Mouse (Mus musculus) heart, embryonic 13.5 days (tissue): Measurements from ENCODE around the gene Psme2b. TPM values are rescaled to one million over a fixed set of nuclear protein-coding genes. Genes with fewer than 3 reads are reported as not detected.
"Not testable (repeated sequence)": the region's sequence is repeated elsewhere in the genome, so short reads cannot be mapped to it uniquely, and the experiment has no call there.

Experiments
- ATAC-seq: fragments of 200-750 bp; cut with Nextera tagmentation; 2 replicates; pipeline ENCODE4 v1.8.0; 2017; ENCODE audit warnings: moderate TSS enrichment; ENCODE audit not compliant: insufficient number of reproducible peaks, low FRiP score, low TSS enrichment; ENCODE audit errors: extremely low read depth
- H3K27ac ChIP-seq: fragments of 300-500 bp; sonication (generic); replicated peaks from 2 replicates; pipeline ENCODE4 v1.5.1; 2015; ENCODE audit warnings: moderate library complexity, mild to moderate bottlenecking, inconsistent platforms
- H3K27me3 ChIP-seq: fragments of 300-500 bp; sonication (generic); replicated peaks from 2 replicates; pipeline ENCODE4 v1.6.1; 2015; ENCODE audit warnings: mild to moderate bottlenecking, inconsistent platforms
- H3K36me3 ChIP-seq: fragments of 300-500 bp; sonication (generic); 2 replicates; pipeline ENCODE4 v1.6.1; 2015; ENCODE audit warnings: mild to moderate bottlenecking, inconsistent platforms
- H3K4me1 ChIP-seq: fragments of 300-500 bp; sonication (generic); 2 replicates; pipeline ENCODE4 v1.6.1; 2015; ENCODE audit warnings: inconsistent platforms
- H3K4me2 ChIP-seq: fragments of 300-500 bp; sonication (generic); 2 replicates; pipeline ENCODE4 v1.6.1; 2015; ENCODE audit warnings: inconsistent platforms, mild to moderate bottlenecking, moderate library complexity
- H3K4me3 ChIP-seq: fragments of 300-500 bp; sonication (generic); 2 replicates; pipeline ENCODE4 v1.5.1; 2015; ENCODE audit warnings: moderate library complexity, mild to moderate bottlenecking, inconsistent platforms
- H3K9ac ChIP-seq: fragments of 300-500 bp; sonication (generic); 2 replicates; pipeline ENCODE4 v1.6.1; 2015; ENCODE audit warnings: inconsistent platforms, mild to moderate bottlenecking, moderate library complexity
- H3K9me3 ChIP-seq: fragments of 300-500 bp; sonication (generic); 2 replicates; pipeline ENCODE4 v1.6.1; 2016; ENCODE audit warnings: inconsistent platforms
- WGBS: fragments of 180-500 bp; shearing (Covaris S2); methylation state at CpG from one replicate; pipeline ENCODE4 v1.1.7; 2015; ENCODE audit warnings: mixed read lengths; 5-methylcytosine and 5-hydroxymethylcytosine counted together
- polyA plus RNA-seq: library from polyadenylated mRNA; unstranded; fragments of >200 nt; fragmentation: Nextera tagmentation; extraction: Ambion mirVana; gene quantifications from 2 replicates; pipeline ENCODE4 v1.2.1, GENCODE M21; 2015

The Psme2b gene
- polyA plus RNA-seq, 1 experiment from 2014 or later, result 1.6 TPM

DNA sequence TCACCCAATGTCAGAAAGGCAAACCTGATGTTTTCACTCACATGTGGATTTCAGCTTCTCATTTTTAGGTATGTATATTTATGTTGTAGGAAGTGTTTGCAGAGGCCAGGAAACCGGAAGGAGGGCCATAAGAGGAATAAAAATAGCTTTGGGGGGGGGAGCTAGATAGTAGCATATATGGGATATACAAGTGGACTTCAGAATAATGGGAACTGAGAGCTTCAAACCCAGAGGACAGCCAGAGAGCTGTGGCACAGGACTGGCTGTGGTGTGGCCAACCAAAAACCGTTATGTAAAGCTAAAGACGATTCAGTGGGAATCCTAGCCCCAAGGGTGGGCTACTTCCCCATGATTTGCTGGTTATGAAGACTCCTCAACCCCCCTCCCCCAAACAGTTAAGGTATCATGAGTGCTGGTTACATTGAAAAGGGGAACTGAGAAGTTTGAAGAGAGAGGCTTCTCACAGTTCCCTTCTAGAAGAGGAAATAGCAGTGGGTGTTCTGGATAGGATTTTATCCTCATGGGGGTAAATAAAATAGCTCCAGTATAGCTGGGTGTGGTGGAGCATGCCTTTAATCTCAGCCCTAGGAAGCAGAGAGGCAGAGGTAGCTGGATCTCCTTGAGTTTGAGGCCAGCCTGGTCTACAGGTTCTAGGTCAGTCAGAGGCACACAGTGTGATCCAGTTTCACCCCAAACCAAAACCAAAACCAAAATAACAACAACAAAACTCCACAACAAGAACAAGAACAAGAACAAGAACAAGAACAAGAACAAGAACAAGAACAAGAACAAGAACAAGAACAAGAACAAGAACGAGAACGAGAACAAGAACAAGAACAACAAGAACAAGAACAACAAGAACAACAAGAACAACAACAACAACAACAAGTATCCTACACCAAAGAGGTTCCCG, 45.1 kb downstream of the Psme2b start:
- not testable (repeated sequence) for ATAC-seq, H3K9me3 ChIP-seq, H3K4me2 ChIP-seq, H3K4me3 ChIP-seq, H3K4me1 ChIP-seq, H3K27ac ChIP-seq, H3K36me3 ChIP-seq, H3K9ac ChIP-seq, H3K27me3 ChIP-seq
- WGBS, result 67% methylated on average over 6 of the region's 6 CpGs

DNA sequence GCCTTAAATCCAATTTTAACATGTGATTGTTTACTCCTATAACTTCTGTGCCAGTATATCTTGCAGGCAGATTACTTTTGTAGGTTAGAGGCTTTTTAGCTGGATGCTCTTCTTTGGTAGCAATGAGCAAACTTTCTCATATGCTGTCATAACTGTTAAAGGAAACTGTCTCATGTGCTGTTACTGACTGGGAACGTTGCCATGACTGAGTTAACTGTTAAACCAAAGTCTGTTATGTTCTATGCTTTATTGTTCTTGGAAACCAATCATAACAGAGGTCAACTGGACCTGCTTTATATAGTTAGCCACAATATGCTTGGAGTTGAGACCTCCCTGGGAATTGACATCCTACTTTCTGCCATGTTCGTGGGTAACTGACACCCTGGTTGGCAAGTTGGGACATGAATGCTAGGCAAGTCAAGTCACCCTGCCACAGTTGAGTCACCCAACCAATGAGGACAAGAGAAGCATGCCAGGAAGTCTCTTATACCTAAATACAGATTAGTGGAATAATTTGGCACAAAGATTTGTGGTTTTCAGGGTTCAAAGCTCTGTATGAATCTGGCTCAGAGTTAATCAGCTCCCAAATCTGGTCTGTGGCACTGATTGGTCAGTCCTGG, 47.1 kb downstream of the Psme2b start:
- no peak overlapping the region for H3K4me2 ChIP-seq
- H3K27ac ChIP-seq, result no peak overlapping the region
- H3K9ac ChIP-seq, result no peak overlapping the region
- no peaks in the 10 kb centered on the region for H3K36me3 ChIP-seq
- no peak for ATAC-seq
- H3K4me3 ChIP-seq, result no peak overlapping the region
- no peaks in the 10 kb centered on the region for H3K9me3 ChIP-seq
- H3K27me3 ChIP-seq, result no peaks in the 10 kb centered on the region
- WGBS, result 67% methylated on average over 2 of the region's 2 CpGs
- H3K4me1 ChIP-seq, result no peaks in the 10 kb centered on the region

Other genes with a start within 250 kb of the Psme2b start
- 444 and 458 TPM in 2 replicates for gene Rack1, start 145.9 kb downstream of the Psme2b start, polyA plus RNA-seq
- gene Trim41, start 128.8 kb downstream of the Psme2b start, polyA plus RNA-seq, result 3.2 TPM in 2 replicates
- gene Trim7, start 120.0 kb downstream of the Psme2b start, polyA plus RNA-seq, result 0.56 and 0.88 TPM in 2 replicates
- 0.53 and 1.2 TPM in 2 replicates for gene Gm12184, start 119.5 kb downstream of the Psme2b start, polyA plus RNA-seq
- 8.4 and 10.6 TPM in 2 replicates for gene Irgm1, start 74.5 kb downstream of the Psme2b start, polyA plus RNA-seq
- gene Gm5431, start 44.0 kb downstream of the Psme2b start, polyA plus RNA-seq, result 0.17 and 0.22 TPM in 2 replicates
- gene Olfr56, start 32.7 kb upstream of the Psme2b start, polyA plus RNA-seq, result 0.05 TPM in 1 of 2 replicates, not detected in the other
- gene 9930111J21Rik1, start 33.2 kb upstream of the Psme2b start, polyA plus RNA-seq, result 0.28 and 0.32 TPM in 2 replicates
- 0.03 TPM in 1 of 2 replicates, not detected in the other for gene Gm12185, start 46.0 kb upstream of the Psme2b start, polyA plus RNA-seq
- 0.16 TPM in 1 of 2 replicates, not detected in the other for gene Tgtp1, start 48.0 kb upstream of the Psme2b start, polyA plus RNA-seq
- 0.13 and 0.78 TPM in 2 replicates for gene 9930111J21Rik2, start 105.1 kb upstream of the Psme2b start, polyA plus RNA-seq
- gene Tgtp2, start 118.0 kb upstream of the Psme2b start, polyA plus RNA-seq, result 0.11 and 0.27 TPM in 2 replicates
- gene Ifi47, start 130.4 kb upstream of the Psme2b start, polyA plus RNA-seq, result 1.3 and 1.4 TPM in 2 replicates
- gene Olfr1396, start 168.7 kb upstream of the Psme2b start, polyA plus RNA-seq, result not detected in 2 replicates
- gene Olfr1395, start 196.1 kb upstream of the Psme2b start, polyA plus RNA-seq, result not detected in 2 replicates
- gene Olfr1394, start 208.2 kb upstream of the Psme2b start, polyA plus RNA-seq, result not detected in 2 replicates
- 2.8 and 3.0 TPM in 2 replicates for gene Btnl9, start 241.0 kb upstream of the Psme2b start, polyA plus RNA-seq